Mouse (Mus musculus) adrenal gland, postnatal 10 days (tissue): ENCODE measurements at regions not wholly inside any gene's neighbourhood (a gene's known extent, or its start where the extent isn't known, plus 50 kb on each side); places are given as distances from the start of the nearest gene placed in this dataset.
"Not testable (repeated sequence)": the region's sequence is repeated elsewhere in the genome, so short reads cannot be mapped to it uniquely, and the experiment has no call there.

Experiments used
- DNase-seq: peaks from one replicate; pipeline ENCODE4 v3.0.0; 2021; ENCODE audit warnings: mixed read lengths

GRCm38 (mm10) chr13:102025547-102025946 lies 257.5 kb upstream of the Pik3r1 start:
- not testable (repeated sequence) for DNase-seq

GRCm38 (mm10) chr13:102031416-102031815 lies 263.4 kb upstream of the Pik3r1 start:
- DNase-seq = no peak

GRCm38 (mm10) chr13:102034484-102034883 lies 266.5 kb upstream of the Pik3r1 start:
- no peak for DNase-seq

DNA sequence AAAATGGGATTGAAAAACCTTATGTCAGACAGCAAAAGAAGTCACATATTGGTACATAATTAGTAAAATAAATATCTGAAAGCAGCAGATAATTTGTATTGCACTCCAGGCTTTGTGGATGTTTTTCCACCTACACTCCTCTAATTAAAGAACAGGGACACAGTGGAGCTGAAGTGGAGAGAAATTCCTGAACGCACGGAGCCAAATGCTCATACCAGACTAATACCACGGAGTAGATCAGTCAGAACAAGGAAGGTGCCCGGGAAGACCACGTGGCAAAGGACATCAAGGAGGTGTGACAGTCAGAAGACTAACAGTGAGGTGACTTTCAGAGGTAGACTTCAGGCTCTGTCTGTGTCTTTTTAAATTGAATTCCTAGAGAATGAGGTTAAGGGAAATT lies 268.0 kb upstream of the Pik3r1 start:
- DNase-seq = no peak

- DNase-seq = no peak
These were observed 269.0 kb upstream of the Pik3r1 start for GRCm38 (mm10) chr13:102036819-102037624.

DNA sequence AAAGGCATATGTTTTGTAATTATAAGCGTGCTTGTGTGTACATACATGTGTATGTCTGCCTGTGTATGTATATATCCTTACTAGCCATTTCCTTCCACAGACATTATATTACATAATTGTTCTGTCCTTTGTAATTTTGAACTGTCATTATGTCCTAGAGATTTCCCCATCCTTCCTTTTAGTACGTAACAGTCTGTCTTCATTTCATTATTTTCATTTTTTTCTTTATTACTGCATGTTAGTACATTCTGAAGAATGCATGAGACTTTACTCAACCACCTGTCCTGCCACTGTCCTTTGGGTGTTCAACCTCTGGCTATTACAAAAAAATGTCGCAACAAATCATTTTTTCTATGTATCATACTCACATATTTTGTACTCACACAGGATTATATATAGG lies 292.2 kb upstream of the Pik3r1 start:
- no peak for DNase-seq

GRCm38 (mm10) chr13:102064590-102065273 lies 296.7 kb upstream of the Pik3r1 start:
- peak; percentile 61 for DNase-seq

DNA sequence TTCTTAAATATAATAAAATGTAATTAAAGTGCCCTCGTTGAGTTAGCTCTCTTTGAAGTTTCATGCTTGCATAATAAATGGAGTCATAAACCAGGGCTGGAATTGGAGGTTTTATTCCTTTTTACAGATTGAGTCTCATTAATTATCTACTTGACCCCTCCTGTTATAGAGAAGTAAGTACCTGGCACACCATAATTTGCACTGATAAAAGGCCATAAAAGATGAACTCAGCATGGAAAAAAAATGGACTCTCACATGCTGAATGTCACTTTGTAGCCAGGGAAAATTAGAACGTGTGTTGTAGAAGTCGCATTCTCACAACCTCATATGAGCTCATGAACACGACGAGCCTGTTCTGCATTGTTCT lies 297.2 kb upstream of the Pik3r1 start:
- no peak for DNase-seq

DNA sequence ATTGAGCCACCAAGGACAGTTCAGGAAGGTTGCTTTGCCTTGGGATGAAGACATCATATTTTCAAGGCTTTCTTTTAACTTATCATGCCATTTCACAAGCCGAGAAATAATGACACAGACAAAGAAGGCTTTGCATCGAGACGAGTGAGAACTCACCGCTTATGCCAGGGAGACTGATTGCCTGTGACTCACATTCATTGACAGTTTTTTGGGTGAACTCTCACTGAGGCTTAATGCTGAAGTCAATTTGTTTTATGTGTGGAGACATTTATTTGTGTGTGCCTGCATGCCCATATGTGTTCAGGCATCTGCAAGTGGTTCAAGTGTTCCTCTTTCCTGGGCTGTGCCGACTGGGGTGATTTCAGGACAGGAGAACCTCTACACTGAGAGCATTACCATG lies 297.8 kb upstream of the Pik3r1 start:
- no peak for DNase-seq

GRCm38 (mm10) chr13:102070740-102071139 lies 302.7 kb upstream of the Pik3r1 start:
- no peak for DNase-seq

DNA sequence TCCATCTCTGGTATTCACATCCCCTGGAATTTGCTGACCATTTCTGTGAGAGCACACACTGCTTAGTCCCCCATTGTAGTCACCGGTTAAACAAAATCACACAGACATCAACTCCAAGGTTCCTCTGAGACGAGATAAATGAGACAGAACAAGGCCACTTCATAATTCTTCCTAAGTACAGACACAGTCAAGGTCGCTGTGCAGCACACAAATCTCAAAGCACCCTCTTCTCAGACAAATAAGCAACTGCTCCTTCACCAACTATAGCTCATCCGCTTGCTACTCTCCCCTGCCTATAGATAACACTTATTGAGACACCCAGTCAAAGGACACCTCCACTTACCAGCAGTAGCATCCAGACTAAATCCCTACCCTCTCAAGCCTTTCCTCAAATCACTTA lies 304.3 kb upstream of the Pik3r1 start:
- no peak for DNase-seq

- no peak for DNase-seq
These were observed 319.7 kb upstream of the Pik3r1 start for GRCm38 (mm10) chr13:102087766-102088165.

GRCm38 (mm10) chr13:102089551-102089950 lies 321.5 kb upstream of the Pik3r1 start:
- DNase-seq = no peak

DNA sequence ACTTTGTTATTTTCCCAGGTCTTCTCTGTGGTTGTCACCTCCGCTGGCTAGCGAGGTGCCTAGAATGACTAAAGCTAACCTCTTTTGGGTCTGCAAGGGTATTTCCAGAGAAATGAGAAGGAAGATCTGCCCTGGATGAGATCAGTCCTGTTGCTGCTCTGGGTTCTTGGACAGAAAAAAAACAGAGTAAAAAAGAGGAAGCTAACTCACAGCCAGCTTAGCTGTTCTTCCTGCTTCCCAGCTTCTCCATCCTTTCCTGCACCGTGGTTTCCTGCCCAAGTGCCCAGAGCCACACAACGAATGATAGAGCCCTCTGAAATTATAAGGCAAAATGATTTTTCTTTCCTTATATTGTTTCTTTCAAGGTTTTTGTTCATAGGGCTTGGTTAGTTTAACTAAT lies 326.2 kb upstream of the Pik3r1 start:
- DNase-seq = no peak

DNA sequence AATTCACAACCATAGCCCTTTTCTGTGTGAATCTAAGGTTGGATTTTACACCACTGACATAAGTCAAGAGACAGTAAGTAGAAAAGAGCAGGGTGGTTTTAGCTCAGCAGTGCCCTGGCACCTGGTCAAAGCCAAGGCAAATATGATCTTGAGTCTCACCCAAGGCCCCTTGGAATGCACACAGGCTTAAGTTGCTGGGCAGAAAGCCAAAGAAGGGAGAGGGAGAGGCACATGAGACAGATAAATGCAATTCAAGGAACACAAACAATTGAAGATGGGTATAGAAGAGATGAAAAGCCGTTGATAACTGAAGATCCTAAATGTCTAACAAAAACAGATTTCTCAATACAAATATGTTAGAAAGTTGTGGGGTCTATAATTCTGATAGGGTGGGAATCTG lies 335.1 kb upstream of the Pik3r1 start:
- DNase-seq = peak; percentile 9

- DNase-seq = no peak
These were observed 338.2 kb upstream of the Pik3r1 start for GRCm38 (mm10) chr13:102106188-102106587.

DNA sequence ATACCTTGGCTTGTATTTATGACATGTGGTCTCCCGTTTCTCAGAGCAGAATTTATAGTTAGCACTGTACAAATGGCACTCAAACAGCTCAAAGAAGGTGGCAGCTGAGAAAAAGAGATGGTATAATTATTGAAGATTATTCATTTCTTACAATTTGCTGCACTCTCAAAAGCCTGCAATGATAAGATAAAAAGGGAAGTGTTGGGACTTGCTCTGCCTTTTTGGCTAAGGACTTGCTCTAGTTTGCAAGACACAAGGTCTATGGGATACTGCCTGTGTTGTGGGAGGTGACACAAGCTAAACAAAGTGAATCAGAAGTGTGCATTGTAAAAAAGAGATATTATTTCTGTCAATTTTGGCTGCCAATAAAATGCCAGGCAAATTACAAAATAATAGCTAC lies 340.2 kb upstream of the Pik3r1 start:
- DNase-seq = no peak

DNA sequence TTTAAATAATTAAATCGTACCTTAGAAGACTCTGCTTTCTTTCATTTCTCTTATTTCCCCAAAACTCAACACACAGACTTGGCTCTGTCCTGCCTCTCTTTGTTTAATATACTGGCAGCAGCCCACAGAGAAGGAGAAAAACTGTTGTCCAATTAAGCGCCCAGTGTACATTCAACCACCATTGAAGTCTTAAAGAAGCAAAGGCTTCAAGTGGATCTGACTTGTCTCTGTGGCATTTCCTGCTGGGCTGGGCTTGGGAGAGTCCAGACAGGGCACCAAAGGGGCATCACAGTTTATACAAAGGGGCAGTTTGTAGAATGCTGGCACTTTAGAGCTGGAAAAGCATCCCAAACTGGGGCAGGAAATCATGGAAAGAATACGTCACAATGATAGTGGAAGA lies 340.9 kb upstream of the Pik3r1 start:
- no peak for DNase-seq

- peak; percentile 32 for DNase-seq
These were observed 345.9 kb upstream of the Pik3r1 start for GRCm38 (mm10) chr13:102113941-102114340.

DNA sequence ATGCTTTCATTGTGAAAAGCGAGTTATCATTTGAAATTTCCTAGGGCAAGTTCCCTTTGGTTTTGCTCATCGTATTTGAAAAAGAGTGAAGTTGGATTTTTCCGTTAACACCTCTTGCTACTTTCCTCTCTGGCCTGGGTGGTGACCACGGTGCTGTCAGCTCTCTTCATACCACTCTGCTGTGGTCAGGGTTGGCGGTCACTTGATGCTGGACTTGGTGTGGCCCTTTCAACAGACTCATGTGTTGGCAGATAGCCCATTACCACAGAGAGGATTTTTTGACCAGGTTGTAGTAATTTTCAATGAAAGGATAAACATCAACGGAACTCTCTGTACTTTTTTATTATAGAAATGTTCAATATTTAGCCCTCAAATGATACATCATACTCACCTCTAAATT lies 354.3 kb upstream of the Pik3r1 start:
- DNase-seq = no peak

DNA sequence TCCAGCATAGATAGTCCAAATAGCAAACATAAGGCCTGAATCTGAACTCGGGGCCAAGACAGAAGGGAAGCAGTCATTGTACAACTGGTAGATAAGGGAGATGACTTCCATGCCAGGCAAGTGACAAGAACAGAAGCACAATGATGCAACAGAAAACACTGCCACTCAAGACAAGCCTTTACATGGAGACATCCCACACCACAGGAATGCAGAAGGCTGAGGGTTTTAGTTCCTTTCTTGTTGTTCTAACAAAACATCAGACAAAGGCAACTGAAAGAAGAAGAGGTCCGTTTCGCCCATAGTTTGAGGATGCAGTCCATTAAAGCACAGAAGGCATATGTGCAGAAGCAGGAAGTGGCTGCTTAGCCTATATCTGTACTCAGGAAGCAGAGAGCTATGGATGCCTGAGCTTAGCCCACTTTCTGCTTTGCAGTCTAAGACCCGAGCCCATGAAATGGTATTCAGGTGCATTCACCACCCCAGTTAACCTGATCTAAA lies 360.0 kb upstream of the Pik3r1 start:
- no peak for DNase-seq

DNA sequence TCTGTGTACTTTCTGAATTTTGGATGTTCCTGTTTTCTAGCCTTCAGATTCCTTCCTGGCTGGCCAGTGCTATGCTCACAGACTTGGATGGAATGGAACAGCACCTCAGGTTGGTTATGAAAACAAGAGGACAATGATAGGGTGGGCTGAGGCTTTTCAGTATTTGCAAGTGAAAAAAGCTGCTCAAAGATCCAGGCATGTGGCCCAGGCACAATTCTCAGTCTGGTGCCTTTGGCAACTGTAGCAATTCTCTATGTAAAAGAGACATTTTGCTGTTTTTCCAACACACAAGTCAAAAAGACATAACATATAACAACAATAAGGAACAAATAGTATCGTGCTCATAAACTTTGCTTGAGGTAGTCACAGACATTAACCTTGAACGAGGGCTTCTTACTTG lies 363.4 kb upstream of the Pik3r1 start:
- no peak for DNase-seq

- no peak for DNase-seq
These were observed 364.1 kb upstream of the Pik3r1 start for GRCm38 (mm10) chr13:102132154-102132553.

DNA sequence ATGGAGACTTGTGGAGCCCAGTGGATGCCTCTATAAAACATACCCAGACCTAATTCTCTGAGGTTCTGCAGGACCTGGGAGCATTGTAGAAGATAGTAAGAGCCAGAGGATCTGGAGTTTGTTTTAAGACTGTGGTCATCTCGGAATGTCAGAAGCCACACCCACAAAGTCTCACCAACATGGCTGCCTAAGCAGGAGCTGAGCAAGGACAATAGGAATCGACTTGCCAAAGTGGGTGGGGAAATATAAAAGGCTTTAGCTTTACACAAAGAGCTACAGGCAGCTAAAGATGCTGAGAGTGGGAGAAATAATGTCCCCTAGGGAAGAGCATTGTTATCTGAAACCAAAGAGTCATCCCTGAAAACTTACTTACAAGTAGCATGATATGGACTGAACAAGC lies 364.7 kb upstream of the Pik3r1 start:
- no peak for DNase-seq
